In genomic region chr5:139317751-139318504, GRCm38 (mm10) we compare ENCODE assay signal across 13 mouse cellular contexts. TPM values are rescaled to one million over a fixed set of nuclear protein-coding genes. Genes with fewer than 3 reads are reported as not detected.
DNase-seq lines count a peak whose midpoint lies in the region; ATAC-seq and TF ChIP-seq lines count a peak whose summit lies in the region.
"Had no signal": no experiment of that assay in that cellular context is flagged by ENCODE, and none has a peak within 500 bp of the region (broad histone marks: within the 10 kb centered on the region; RNA-seq: fewer than 3 reads in every experiment).

No protein-coding gene starts in this region.

- no peak overlapping the region for H3K4me3 ChIP-seq in midbrain, postnatal 0 days (ENCODE audit: low read depth, low read length)
- no peak overlapping the region for H3K4me3 ChIP-seq in midbrain, embryonic 13.5 days (replicated peaks)
- H3K4me3 ChIP-seq in stomach, postnatal 0 days (ENCODE audit: low read depth, low read length), result no peak overlapping the region
- H3K4me3 ChIP-seq: embryonic facial prominence, embryonic 13.5 days; neural tube, embryonic 12.5 days had no signal

- TF ChIP-seq EP300 in stomach, postnatal 0 days (optimal IDR thresholded peaks at IDR 0.05), result no peak

- WGBS in midbrain, postnatal 0 days, result 64% methylated on average over 21 of the region's 21 CpGs
- 66% methylated on average over 21 of the region's 21 CpGs for whole genome bisulfite sequencing in midbrain, embryonic 13.5 days
- WGBS in stomach, postnatal 0 days, result 65% methylated on average over 21 of the region's 21 CpGs

- no peak overlapping the region for H3K9ac ChIP-seq in midbrain, postnatal 0 days (replicated peaks; ENCODE audit: low read length, poor library complexity, severe bottlenecking)
- no peak overlapping the region for H3K9ac ChIP-seq in midbrain, embryonic 13.5 days (replicated peaks)
- H3K9ac ChIP-seq in stomach, postnatal 0 days (ENCODE audit: low read length), result peak overlapping the region; percentile 38; the same call in 1 of the 2 replicates
- H3K9ac ChIP-seq: embryonic facial prominence, embryonic 13.5 days; neural tube, embryonic 12.5 days had no signal

- no peak for ATAC-seq in cerebellum, adult (ENCODE audit: insufficient number of reproducible peaks, low FRiP score, low TSS enrichment)
- no peak for ATAC-seq in midbrain, postnatal 0 days (ENCODE audit: low FRiP score)
- ATAC-seq in midbrain, embryonic 13.5 days, result no peak
- ATAC-seq in stomach, postnatal 0 days (ENCODE audit: low FRiP score, low TSS enrichment), result peak; percentile 16; the same call in 1 of the 2 replicates
- ATAC-seq in megakaryocyte progenitor cell, adult 5-6 weeks (replicated peaks; ENCODE audit: poor library complexity), result no peak

- 0 out of 2 replicates have a peak overlapping the region, but pooled peaks have one; percentile 32 for H3K27ac ChIP-seq in midbrain, postnatal 0 days (ENCODE audit: low read depth, low read length)
- no peak overlapping the region for H3K27ac ChIP-seq in midbrain, embryonic 13.5 days
- peak overlapping the region; percentile 84 for H3K27ac ChIP-seq in stomach, postnatal 0 days (replicated peaks)
- H3K27ac ChIP-seq: embryonic facial prominence, embryonic 13.5 days; neural tube, embryonic 12.5 days had no signal

- H3K27me3 ChIP-seq in midbrain, postnatal 0 days (ENCODE audit: insufficient read depth, low read length), result no peaks in the 10 kb centered on the region
- peaks cover 5% of the 10 kb centered on the region; the same call in 1 of the 2 replicates for H3K27me3 ChIP-seq in midbrain, embryonic 13.5 days
- no peaks in the 10 kb centered on the region for H3K27me3 ChIP-seq in stomach, postnatal 0 days (ENCODE audit: control insufficient read depth, insufficient read depth, low read length)

- H3K9me3 ChIP-seq in midbrain, postnatal 0 days (ENCODE audit: low read length), result no peaks in the 10 kb centered on the region
- no peaks in the 10 kb centered on the region for H3K9me3 ChIP-seq in midbrain, embryonic 13.5 days
- no peaks in the 10 kb centered on the region for H3K9me3 ChIP-seq in stomach, postnatal 0 days (ENCODE audit: control insufficient read depth, low read length)
- H3K9me3 ChIP-seq: embryonic facial prominence, embryonic 13.5 days; neural tube, embryonic 12.5 days had no signal

- DNase-seq in cerebellum, adult 9-11 months, result peak; percentile 39
- no peak for DNase-seq in midbrain, postnatal 0 days (ENCODE audit: low spot score)
- peak; percentile 54 to 75 for DNase-seq in left cerebral cortex, adult 9 months (ENCODE audit: low spot score in 2 of 2)
- DNase-seq in stomach, postnatal 0 days (ENCODE audit: low spot score), result no peak
- no peak for DNase-seq in spleen, adult 12 weeks (ENCODE audit: low spot score)
- DNase-seq: heart, postnatal 36 days; thymus, adult 18-20 months had no signal

- no peak for TF ChIP-seq CTCF in midbrain, postnatal 0 days (IDR thresholded peaks at IDR 0.05)
- TF ChIP-seq CTCF in stomach, postnatal 0 days (IDR thresholded peaks at IDR 0.05; ENCODE audit: low read depth), result no peak

- no peak overlapping the region for H3K4me2 ChIP-seq in midbrain, postnatal 0 days (ENCODE audit: low read depth, low read length, poor library complexity, severe bottlenecking)
- no peak overlapping the region for H3K4me2 ChIP-seq in midbrain, embryonic 13.5 days (replicated peaks)
- no peak overlapping the region for H3K4me2 ChIP-seq in stomach, postnatal 0 days (replicated peaks; ENCODE audit: low read depth)
- H3K4me2 ChIP-seq: embryonic facial prominence, embryonic 13.5 days; neural tube, embryonic 12.5 days had no signal

- no peaks in the 10 kb centered on the region for H3K4me1 ChIP-seq in midbrain, postnatal 0 days (ENCODE audit: insufficient read depth, low read length)
- no peaks in the 10 kb centered on the region for H3K4me1 ChIP-seq in midbrain, embryonic 13.5 days (replicated peaks)
- H3K4me1 ChIP-seq in stomach, postnatal 0 days (replicated peaks; ENCODE audit: control insufficient read depth, insufficient read depth), result peaks cover 5% of the 10 kb centered on the region; the same call in 1 of the 2 replicates
- H3K4me1 ChIP-seq: embryonic facial prominence, embryonic 13.5 days; neural tube, embryonic 12.5 days had no signal

- H3K36me3 ChIP-seq in midbrain, postnatal 0 days (ENCODE audit: insufficient read depth, low read length), result peaks cover 6% of the 10 kb centered on the region; the same call in 1 of the 2 replicates
- no peaks in the 10 kb centered on the region for H3K36me3 ChIP-seq in midbrain, embryonic 13.5 days
- H3K36me3 ChIP-seq in stomach, postnatal 0 days (ENCODE audit: control insufficient read depth, insufficient read depth, low read length), result no peaks in the 10 kb centered on the region
- H3K36me3 ChIP-seq: embryonic facial prominence, embryonic 13.5 days; neural tube, embryonic 12.5 days had no signal

RNA-seq across cellular contexts. Expression of gene Adap1, which starts 7.5 kb away (rescaled TPM):
- total RNA-seq in midbrain, postnatal 0 days (2014; rRNA removed), result 234 and 253 TPM in 2 replicates
- polyA plus RNA-seq in midbrain, postnatal 0 days (2015; fragmentation: Nextera tagmentation; extraction: Ambion mirVana), result 141 and 152 TPM in 2 replicates
- polyA plus RNA-seq in midbrain, embryonic 13.5 days (2015; fragmentation: Nextera tagmentation; extraction: Ambion mirVana), result 13.8 and 14.5 TPM in 2 replicates
- 13.8 and 14.9 TPM in 2 replicates for polyA plus RNA-seq in stomach, postnatal 0 days (2015; fragmentation: Nextera tagmentation; extraction: Ambion mirVana)
- total RNA-seq in megakaryocyte progenitor cell, adult 5-6 weeks (2015), result 23.8 and 27.4 TPM in 2 replicates
- total RNA-seq in megakaryocyte progenitor cell, adult 5-6 weeks (2017), result 29.9 and 47.0 TPM in 2 replicates

RNA-seq across cellular contexts. Expression of gene Cox19, which starts 33.3 kb away (rescaled TPM):
- 95.5 and 98.5 TPM in 2 replicates for total RNA-seq in midbrain, postnatal 0 days (2014; rRNA removed)
- 79.4 and 90.0 TPM in 2 replicates for polyA plus RNA-seq in midbrain, postnatal 0 days (2015; fragmentation: Nextera tagmentation; extraction: Ambion mirVana)
- polyA plus RNA-seq in midbrain, embryonic 13.5 days (2015; fragmentation: Nextera tagmentation; extraction: Ambion mirVana), result 120 and 131 TPM in 2 replicates
- 109 and 114 TPM in 2 replicates for polyA plus RNA-seq in stomach, postnatal 0 days (2015; fragmentation: Nextera tagmentation; extraction: Ambion mirVana)
- 30.3 and 32.1 TPM in 2 replicates for total RNA-seq in megakaryocyte progenitor cell, adult 5-6 weeks (2015)
- 27.1 and 29.3 TPM in 2 replicates for total RNA-seq in megakaryocyte progenitor cell, adult 5-6 weeks (2017)

RNA-seq across cellular contexts. Expression of gene Cyp2w1, which starts 34.5 kb away (rescaled TPM):
- not detected in 2 replicates for total RNA-seq in midbrain, postnatal 0 days (2014; rRNA removed)
- not detected in 2 replicates for polyA plus RNA-seq in midbrain, postnatal 0 days (2015; fragmentation: Nextera tagmentation; extraction: Ambion mirVana)
- polyA plus RNA-seq in midbrain, embryonic 13.5 days (2015; fragmentation: Nextera tagmentation; extraction: Ambion mirVana), result not detected in 2 replicates
- polyA plus RNA-seq in stomach, postnatal 0 days (2015; fragmentation: Nextera tagmentation; extraction: Ambion mirVana), result 4.8 and 8.5 TPM in 2 replicates
- total RNA-seq in megakaryocyte progenitor cell, adult 5-6 weeks (2015), result not detected in 2 replicates
- not detected in 2 replicates for total RNA-seq in megakaryocyte progenitor cell, adult 5-6 weeks (2017)
- total RNA-seq: heart, postnatal 36 days; layer of hippocampus, adult 8-10 months had no signal
- polyA plus RNA-seq: neural tube, embryonic 12.5 days had no signal

RNA-seq across cellular contexts. Expression of gene Gpr146, which starts 59.6 kb away (rescaled TPM):
- 4.1 and 5.6 TPM in 2 replicates for total RNA-seq in midbrain, postnatal 0 days (2014; rRNA removed)
- 3.0 and 3.9 TPM in 2 replicates for polyA plus RNA-seq in midbrain, postnatal 0 days (2015; fragmentation: Nextera tagmentation; extraction: Ambion mirVana)
- polyA plus RNA-seq in midbrain, embryonic 13.5 days (2015; fragmentation: Nextera tagmentation; extraction: Ambion mirVana), result 1.7 TPM in 2 replicates
- polyA plus RNA-seq in stomach, postnatal 0 days (2015; fragmentation: Nextera tagmentation; extraction: Ambion mirVana), result 3.5 TPM in 2 replicates
- total RNA-seq in megakaryocyte progenitor cell, adult 5-6 weeks (2015), result 6.0 and 6.3 TPM in 2 replicates
- 5.7 and 6.7 TPM in 2 replicates for total RNA-seq in megakaryocyte progenitor cell, adult 5-6 weeks (2017)

Comparison
In these comparisons a context has a peak if more than half of its experiments do, and no peak if none do; other contexts are left out.
1. DNase-seq: peak in cerebellum, adult 9-11 months (single experiment) and left cerebral cortex, adult 9 months (2 of 2); none in midbrain, postnatal 0 days (single experiment), stomach, postnatal 0 days (single experiment) and spleen, adult 12 weeks (single experiment).